Mouse (Mus musculus) retina, adult 2 months (tissue): ENCODE results near the gene Foxd4.

Experiments used
- DNase-seq: peaks from one replicate; pipeline ENCODE4 v3.0.0-alpha.2; 2012; ENCODE audit warnings: low read depth, low spot score

The Foxd4 gene

GRCm38 (mm10) chr19:24900581-24901220 is at the start of gene Foxd4:
TSS of gene Foxd4 (minus strand) at chr19:24901197.
- DNase-seq: no peak

- DNase-seq: no peak
Measured at GRCm38 (mm10) chr19:24945521-24946262, 44.7 kb upstream of the Foxd4 start.

- DNase-seq: no peak
Measured at GRCm38 (mm10) chr19:24937084-24937483, 36.1 kb upstream of the Foxd4 start.

GRCm38 (mm10) chr19:24929041-24929440 is 28.0 kb upstream of the Foxd4 start:
- DNase-seq: no peak

GRCm38 (mm10) chr19:24920866-24921265 is 19.9 kb upstream of the Foxd4 start:
- DNase-seq: no peak

- no peak for DNase-seq
Measured at GRCm38 (mm10) chr19:24908385-24909155, 7.6 kb upstream of the Foxd4 start.

- no peak for DNase-seq
Measured at GRCm38 (mm10) chr19:24907655-24908054, 6.7 kb upstream of the Foxd4 start.

- no peak for DNase-seq
Measured at GRCm38 (mm10) chr19:24902821-24903220, 1.8 kb upstream of the Foxd4 start.

- DNase-seq: no peak
Measured at GRCm38 (mm10) chr19:24902256-24902655, 1.3 kb upstream of the Foxd4 start.

GRCm38 (mm10) chr19:24901666-24902065 is 669 bp upstream of the Foxd4 start:
- no peak for DNase-seq

GRCm38 (mm10) chr19:24899578-24900544 is 1.1 kb downstream of the Foxd4 start:
- DNase-seq: no peak

- DNase-seq: no peak
Measured at GRCm38 (mm10) chr19:24898737-24899577, 2.0 kb downstream of the Foxd4 start.

GRCm38 (mm10) chr19:24897896-24898736 is 2.9 kb downstream of the Foxd4 start:
- DNase-seq: no peak

GRCm38 (mm10) chr19:24897006-24897895 is 3.7 kb downstream of the Foxd4 start:
- DNase-seq: no peak

- no peak for DNase-seq
Measured at GRCm38 (mm10) chr19:24896536-24896935, 4.5 kb downstream of the Foxd4 start.

- DNase-seq: no peak
Measured at GRCm38 (mm10) chr19:24886888-24887287, 14.1 kb downstream of the Foxd4 start.

- DNase-seq: no peak
Measured at GRCm38 (mm10) chr19:24885504-24885903, 15.5 kb downstream of the Foxd4 start.

GRCm38 (mm10) chr19:24881237-24881636 is 19.8 kb downstream of the Foxd4 start:
- DNase-seq: no peak
